Mouse (Mus musculus): ENCODE measurements around the gene Large1.

DNA sequence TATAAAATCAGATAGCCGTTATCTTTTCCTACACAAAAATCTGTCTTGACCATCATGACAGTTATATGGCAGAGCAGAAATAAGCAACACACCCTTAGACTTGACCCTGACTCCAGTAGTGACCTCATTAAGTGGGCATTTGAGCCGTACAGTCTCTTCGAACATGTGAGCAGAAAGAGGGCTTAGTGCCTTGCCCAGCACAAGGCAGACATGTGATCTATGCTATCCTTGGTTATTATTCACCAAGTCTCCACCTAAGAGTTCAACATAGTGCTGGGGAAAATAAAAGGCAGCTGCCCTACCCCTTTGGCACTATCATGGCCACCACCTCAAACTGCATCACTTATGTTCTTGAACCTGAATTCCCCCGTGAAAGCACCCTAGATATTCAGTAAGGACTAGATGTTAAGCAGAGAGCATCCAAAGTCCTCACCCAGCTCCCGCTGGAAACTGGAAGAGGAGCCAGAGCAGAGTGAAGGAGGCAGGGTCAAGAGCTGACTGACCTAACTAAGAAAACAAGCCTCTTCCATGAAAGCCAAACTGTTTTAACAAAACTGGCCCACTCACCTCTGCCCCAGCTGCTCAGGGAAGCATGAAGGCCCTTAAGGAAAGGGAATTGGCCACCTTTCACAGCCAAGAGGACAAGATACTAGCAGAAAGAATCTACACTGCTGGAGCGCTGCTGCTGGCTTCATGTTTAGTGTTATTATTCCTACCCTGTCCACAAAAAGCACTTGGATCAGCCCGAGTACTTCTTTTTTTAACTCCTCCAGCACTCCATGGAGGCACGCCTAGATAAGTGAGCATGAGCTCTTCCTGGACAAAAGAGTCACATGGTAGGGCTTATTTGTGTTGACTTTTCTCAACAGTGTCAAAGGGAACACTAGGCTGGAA is 40.4 kb downstream of the Large1 start:
- TF ChIP-seq CTCF (IDR thresholded peaks at IDR 0.05; ENCODE audit: low read depth, low read length) (no peak), POLR2A (IDR thresholded peaks at IDR 0.05; ENCODE audit: extremely low read depth, insufficient read depth, low read length) (no peak)
